Mouse (Mus musculus): ENCODE measurements around the gene Nfe2l2.

GRCm38 (mm10) chr2:75631421-75631820 is 73.0 kb downstream of the Nfe2l2 start:
- TF ChIP-seq CTCF (IDR thresholded peaks at IDR 0.05; ENCODE audit: control insufficient read depth, insufficient read depth, insufficient read length) = no peak
- TF ChIP-seq USF1 (IDR thresholded peaks at IDR 0.05; ENCODE audit: low read depth) = no peak
